ENCODE assay signal across 10 mouse cellular contexts in the genomic region with DNA sequence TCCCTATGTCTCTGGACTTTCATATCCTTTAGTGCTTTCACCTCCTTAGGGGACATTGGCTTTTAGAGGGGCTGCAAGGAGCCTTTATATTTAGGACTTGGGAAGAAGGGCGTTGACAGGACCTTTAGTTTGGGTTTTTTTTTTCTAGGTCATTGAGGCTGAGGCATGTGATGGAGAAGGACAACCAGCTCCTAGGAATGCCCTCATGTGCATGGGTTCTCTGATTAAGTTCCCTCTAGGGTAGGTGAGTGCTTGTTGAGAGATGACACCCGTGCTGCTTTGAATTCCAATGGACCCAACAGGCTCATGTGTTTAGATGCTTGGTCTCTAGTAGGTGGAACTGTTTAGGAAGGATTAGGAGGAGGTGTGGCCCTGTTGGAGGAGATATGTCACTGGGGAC. TPM values are rescaled to one million over a fixed set of nuclear protein-coding genes. Genes with fewer than 3 reads are reported as not detected.
DNase-seq lines count a peak whose midpoint lies in the region; ATAC-seq and TF ChIP-seq lines count a peak whose summit lies in the region.
"Had no signal": no experiment of that assay in that cellular context is flagged by ENCODE, and none has a peak within 500 bp of the region (broad histone marks: within the 10 kb centered on the region; RNA-seq: fewer than 3 reads in every experiment).

No protein-coding gene starts in this region.

- TF ChIP-seq CTCF in intestine, postnatal 0 days (IDR thresholded peaks at IDR 0.05; ENCODE audit: low read depth), result no peak
- TF ChIP-seq CTCF in lung, adult 2 months (IDR thresholded peaks at IDR 0.05; ENCODE audit: insufficient read depth, low read length), result no peak

- no peak for TF ChIP-seq POLR2A in lung, adult 2 months (IDR thresholded peaks at IDR 0.05; ENCODE audit: borderline replicate concordance, extremely low read depth, low read depth, low read length)
- TF ChIP-seq POLR2A in limb, embryonic 14.5 days (IDR thresholded peaks at IDR 0.05; ENCODE audit: borderline replicate concordance, extremely low read depth, insufficient read depth, insufficient read length), result no peak

- peak overlapping the region; percentile 84 for H3K4me2 ChIP-seq in intestine, embryonic 14.5 days (ENCODE audit: low read length)
- no peak overlapping the region for H3K4me2 ChIP-seq in intestine, postnatal 0 days (replicated peaks; ENCODE audit: low read depth)
- peak overlapping the region; percentile 86 for H3K4me2 ChIP-seq in lung, embryonic 15.5 days
- H3K4me2 ChIP-seq in limb, embryonic 14.5 days (replicated peaks; ENCODE audit: low read depth, low read length, severe bottlenecking), result 0 out of 2 replicates have a peak overlapping the region, but pooled peaks have one; percentile 10

- H3K27me3 ChIP-seq in intestine, embryonic 14.5 days (replicated peaks; ENCODE audit: control insufficient read depth, insufficient read depth, low read length), result no peaks in the 10 kb centered on the region
- no peaks in the 10 kb centered on the region for H3K27me3 ChIP-seq in intestine, postnatal 0 days (replicated peaks; ENCODE audit: control insufficient read depth, insufficient read depth, low read length)
- H3K27me3 ChIP-seq in lung, embryonic 15.5 days, result no peaks in the 10 kb centered on the region
- no peaks in the 10 kb centered on the region for H3K27me3 ChIP-seq in embryonic facial prominence, embryonic 10.5 days (replicated peaks; ENCODE audit: low read depth, poor library complexity, severe bottlenecking)
- no peaks in the 10 kb centered on the region for H3K27me3 ChIP-seq in limb, embryonic 14.5 days (ENCODE audit: control insufficient read depth, insufficient read depth, low read length)

- no peak for ATAC-seq in intestine, embryonic 14.5 days (replicated peaks; ENCODE audit: low FRiP score, low TSS enrichment, low read depth)
- no peak for ATAC-seq in intestine, postnatal 0 days
- no peak for ATAC-seq in lung, embryonic 15.5 days (ENCODE audit: borderline replicate concordance, extremely low read depth, low FRiP score, low TSS enrichment)
- ATAC-seq in limb, embryonic 14.5 days (ENCODE audit: low FRiP score, low read depth), result no peak

- H3K4me1 ChIP-seq in intestine, embryonic 14.5 days (replicated peaks; ENCODE audit: control insufficient read depth, insufficient read depth, low read length), result peaks cover 28% of the 10 kb centered on the region
- H3K4me1 ChIP-seq in intestine, postnatal 0 days (replicated peaks; ENCODE audit: control insufficient read depth, insufficient read depth, low read length), result 0 out of 2 replicates have a peak, but pooled peaks cover 4% of the 10 kb centered on the region
- H3K4me1 ChIP-seq in lung, embryonic 15.5 days, result peaks cover 49% of the 10 kb centered on the region
- peaks cover 4% of the 10 kb centered on the region; the same call in 1 of the 2 replicates for H3K4me1 ChIP-seq in lung, adult 2 months (ENCODE audit: control insufficient read depth, insufficient read depth, low read length)
- H3K4me1 ChIP-seq in embryonic facial prominence, embryonic 10.5 days, result peaks cover 37% of the 10 kb centered on the region
- peaks cover 18% of the 10 kb centered on the region for H3K4me1 ChIP-seq in limb, embryonic 14.5 days (ENCODE audit: control insufficient read depth, insufficient read depth, low read length)

- no peak for DNase-seq in intestine, embryonic 14.5 days (ENCODE audit: low spot score)
- DNase-seq in lung, adult 2 months, result no peak
- no peak for DNase-seq in embryonic facial prominence, embryonic 10.5 days (ENCODE audit: low spot score)
- DNase-seq in limb, embryonic 14.5 days (ENCODE audit: low spot score), result no peak
- DNase-seq in spleen, adult 12 weeks (ENCODE audit: low spot score), result no peak
- DNase-seq: cerebellum, postnatal 25 days; thymus, adult 2 months had no signal

- H3K9me3 ChIP-seq in intestine, embryonic 14.5 days (ENCODE audit: control insufficient read depth, low read length), result no peaks in the 10 kb centered on the region
- H3K9me3 ChIP-seq in intestine, postnatal 0 days (ENCODE audit: control insufficient read depth), result no peaks in the 10 kb centered on the region
- H3K9me3 ChIP-seq in lung, embryonic 15.5 days, result no peaks in the 10 kb centered on the region
- H3K9me3 ChIP-seq in embryonic facial prominence, embryonic 10.5 days, result 0 out of 2 replicates have a peak, but pooled peaks cover 6% of the 10 kb centered on the region
- H3K9me3 ChIP-seq in limb, embryonic 14.5 days (ENCODE audit: control insufficient read depth, low read length), result no peaks in the 10 kb centered on the region
- H3K9me3 ChIP-seq: liver, embryonic 15.5 days had no signal

- WGBS in intestine, embryonic 14.5 days, result 76% methylated on average over 2 of the region's 2 CpGs
- WGBS in intestine, postnatal 0 days, result 86% methylated on average over 2 of the region's 2 CpGs
- WGBS in lung, embryonic 15.5 days, result 78% methylated on average over 2 of the region's 2 CpGs
- WGBS in lung, adult 2 months, result 84% methylated on average over 2 of the region's 2 CpGs
- 58% methylated on average over 2 of the region's 2 CpGs for WGBS in embryonic facial prominence, embryonic 10.5 days
- WGBS in limb, embryonic 14.5 days, result 69% methylated on average over 2 of the region's 2 CpGs

- no peak overlapping the region for H3K4me3 ChIP-seq in intestine, embryonic 14.5 days (ENCODE audit: low read depth, low read length)
- no peak overlapping the region for H3K4me3 ChIP-seq in intestine, postnatal 0 days (ENCODE audit: low read depth, low read length)
- 0 out of 2 replicates have a peak overlapping the region, but pooled peaks have one; percentile 0 for H3K4me3 ChIP-seq in lung, embryonic 15.5 days
- H3K4me3 ChIP-seq in lung, adult 2 months (replicated peaks; ENCODE audit: extremely low read depth, low read depth, low read length), result no peak overlapping the region
- 0 out of 2 replicates have a peak overlapping the region, but pooled peaks have one; percentile 11 for H3K4me3 ChIP-seq in embryonic facial prominence, embryonic 10.5 days
- H3K4me3 ChIP-seq in limb, embryonic 14.5 days (replicated peaks; ENCODE audit: low read length), result no peak overlapping the region

- no peak overlapping the region for H3K9ac ChIP-seq in intestine, embryonic 14.5 days (ENCODE audit: low read length)
- no peak overlapping the region for H3K9ac ChIP-seq in intestine, postnatal 0 days (ENCODE audit: low read depth, low read length)
- H3K9ac ChIP-seq in lung, embryonic 15.5 days, result no peak overlapping the region
- H3K9ac ChIP-seq in limb, embryonic 14.5 days (ENCODE audit: low read depth, low read length, severe bottlenecking), result no peak overlapping the region
- H3K9ac ChIP-seq: liver, embryonic 15.5 days had no signal

- H3K27ac ChIP-seq in intestine, embryonic 14.5 days (ENCODE audit: low read depth), result no peak overlapping the region
- H3K27ac ChIP-seq in intestine, postnatal 0 days (ENCODE audit: low read depth, low read length), result no peak overlapping the region
- peak overlapping the region; percentile 93 for H3K27ac ChIP-seq in lung, embryonic 15.5 days
- H3K27ac ChIP-seq in embryonic facial prominence, embryonic 10.5 days (replicated peaks), result no peak overlapping the region
- H3K27ac ChIP-seq in limb, embryonic 14.5 days (replicated peaks; ENCODE audit: low read depth, low read length), result no peak overlapping the region
- H3K27ac ChIP-seq: liver, embryonic 15.5 days had no signal

- no peaks in the 10 kb centered on the region for H3K36me3 ChIP-seq in intestine, embryonic 14.5 days (ENCODE audit: control insufficient read depth, insufficient read depth, low read length)
- H3K36me3 ChIP-seq in intestine, postnatal 0 days (ENCODE audit: control insufficient read depth, insufficient read depth), result no peaks in the 10 kb centered on the region
- H3K36me3 ChIP-seq in lung, embryonic 15.5 days, result no peaks in the 10 kb centered on the region
- no peaks in the 10 kb centered on the region for H3K36me3 ChIP-seq in embryonic facial prominence, embryonic 10.5 days (replicated peaks)
- no peaks in the 10 kb centered on the region for H3K36me3 ChIP-seq in limb, embryonic 14.5 days (ENCODE audit: control insufficient read depth, insufficient read depth, low read length)
- H3K36me3 ChIP-seq: liver, embryonic 15.5 days had no signal

RNA-seq across cellular contexts. Expression of a gene that starts 1.9 kb away (rescaled TPM):
- 25.0 and 31.1 TPM in 2 replicates for polyA plus RNA-seq in intestine, embryonic 14.5 days (2014; fragmentation: Nextera tagmentation; extraction: Ambion mirVana)
- polyA plus RNA-seq in intestine, postnatal 0 days (2015; fragmentation: Nextera tagmentation; extraction: Ambion mirVana), result 10.2 and 11.9 TPM in 2 replicates
- polyA plus RNA-seq in lung, embryonic 15.5 days (2015; fragmentation: Nextera tagmentation; extraction: Ambion mirVana), result 28.4 and 28.9 TPM in 2 replicates
- polyA plus RNA-seq in lung, adult 2 months (2012; rRNA removed), result 37.4 and 44.3 TPM in 2 replicates
- 13.7 and 16.2 TPM in 2 replicates for polyA plus RNA-seq in embryonic facial prominence, embryonic 10.5 days (2016; fragmentation: Nextera tagmentation; extraction: Ambion mirVana)
- polyA plus RNA-seq in limb, embryonic 14.5 days (2012; rRNA removed), result 36.9 and 38.1 TPM in 2 replicates
- 49.7 and 63.5 TPM in 2 replicates for polyA plus RNA-seq in limb, embryonic 14.5 days (2014; fragmentation: Nextera tagmentation; extraction: Ambion mirVana)

Comparison
In these comparisons a context has a peak if more than half of its experiments do, and no peak if none do; other contexts are left out.
1. H3K4me3 ChIP-seq: peak in lung, embryonic 15.5 days (single experiment) and embryonic facial prominence, embryonic 10.5 days (single experiment); none in intestine, embryonic 14.5 days (single experiment), intestine, postnatal 0 days (single experiment), lung, adult 2 months (single experiment) and limb, embryonic 14.5 days (single experiment).